Mouse (Mus musculus) E14TG2a.4 (cell line): ENCODE data around the gene Eri3.

Experiments used
- CTCF ChIP-seq: conservative IDR thresholded peaks from 2 replicates; pipeline ENCODE4 v1.5.1; 2014; ENCODE audit warnings: low read length
- NANOG ChIP-seq: IDR thresholded peaks from 2 replicates; pipeline ENCODE4 v1.6.1; 2014; ENCODE audit warnings: borderline replicate concordance, low read length, mixed read lengths
- POU5F1 ChIP-seq: IDR thresholded peaks from 2 replicates; pipeline ENCODE4 v1.6.1; 2014; ENCODE audit warnings: low read length, borderline replicate concordance

DNA sequence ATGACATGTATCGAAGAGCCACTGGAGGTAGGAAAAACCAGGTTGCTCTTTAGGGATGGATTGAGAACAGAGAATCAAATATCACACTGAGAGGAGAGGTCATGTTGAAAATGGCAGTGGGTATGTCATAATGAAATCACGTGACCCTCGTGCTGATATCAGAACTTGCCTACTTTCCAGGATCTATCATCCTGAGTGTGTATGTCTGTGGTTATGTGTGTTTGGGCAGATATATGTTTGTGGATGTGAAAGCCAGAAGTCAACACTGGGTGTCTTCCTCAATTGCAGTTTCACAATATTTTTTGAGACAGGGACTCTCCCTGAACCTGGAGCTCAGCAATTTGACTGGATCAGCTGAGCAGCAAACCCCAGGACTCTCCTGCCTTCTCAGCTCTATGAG lies 4.7 kb upstream of the Eri3 start:
- TF ChIP-seq CTCF (no peak), POU5F1 (no peak), NANOG (no peak)
